Mouse (Mus musculus) embryonic facial prominence, embryonic 13.5 days (tissue): ENCODE results near the gene BC004004. TPM values are rescaled to one million over a fixed set of nuclear protein-coding genes. Genes with fewer than 3 reads are reported as not detected.

ENCODE experiments used
- ATAC-seq: fragments of 200-750 bp; cut with Nextera tagmentation; 2 replicates; pipeline ENCODE4 v1.8.0; 2017; ENCODE audit warnings: low read depth; ENCODE audit not compliant: insufficient number of reproducible peaks, insufficient read depth, low FRiP score, low TSS enrichment
- H3K27ac ChIP-seq: fragments of 300-500 bp; sonication (generic); 2 replicates; pipeline ENCODE4 v1.5.1; 2015; ENCODE audit warnings: moderate library complexity, mild to moderate bottlenecking, inconsistent platforms
- H3K27me3 ChIP-seq: fragments of 300-500 bp; sonication (generic); 2 replicates; pipeline ENCODE4 v1.6.1; 2015; ENCODE audit warnings: mild to moderate bottlenecking, inconsistent platforms
- H3K36me3 ChIP-seq: fragments of 300-500 bp; sonication (generic); 2 replicates; pipeline ENCODE4 v1.6.1; 2015; ENCODE audit warnings: mild to moderate bottlenecking, inconsistent platforms
- H3K4me1 ChIP-seq: fragments of 300-500 bp; sonication (generic); 2 replicates; pipeline ENCODE4 v1.6.1; 2015; ENCODE audit warnings: inconsistent platforms
- H3K4me2 ChIP-seq: fragments of 300-500 bp; sonication (generic); 2 replicates; pipeline ENCODE4 v1.6.1; 2015; ENCODE audit warnings: moderate library complexity, mild to moderate bottlenecking, inconsistent platforms
- H3K4me3 ChIP-seq: fragments of 300-500 bp; sonication (generic); 2 replicates; pipeline ENCODE4 v1.5.1; 2015; ENCODE audit warnings: mild to moderate bottlenecking, inconsistent platforms
- H3K9ac ChIP-seq: fragments of 300-500 bp; sonication (generic); 2 replicates; pipeline ENCODE4 v1.6.1; 2015; ENCODE audit warnings: mild to moderate bottlenecking, inconsistent platforms
- H3K9me3 ChIP-seq: fragments of 300-500 bp; sonication (generic); 2 replicates; pipeline ENCODE4 v1.6.1; 2016; ENCODE audit warnings: inconsistent platforms
- WGBS: fragments of 180-500 bp; shearing (Covaris S2); methylation state at CpG from one replicate; pipeline ENCODE4 v1.1.7; 2015; ENCODE audit warnings: mixed read lengths; 5-methylcytosine and 5-hydroxymethylcytosine counted together
- polyA plus RNA-seq: library from polyadenylated mRNA; unstranded; fragments of >200 nt; fragmentation: Nextera tagmentation; extraction: Ambion mirVana; gene quantifications from 2 replicates; pipeline ENCODE4 v1.2.1, GENCODE M21; 2015

Gene BC004004
- polyA plus RNA-seq, 1 experiment from 2014 or later, result 66.7 TPM

GRCm38 (mm10) chr17:29327691-29328090 is 59.1 kb downstream of the BC004004 start:
- Histone ChIP-seq H3K4me1 (peaks cover 20% of the 10 kb centered on the region), H3K4me2 (no peak overlapping the region), H3K36me3 (peaks cover 20% of the 10 kb centered on the region), H3K27me3 (peaks cover 44% of the 10 kb centered on the region), H3K27ac (no peak overlapping the region), H3K9ac (no peak overlapping the region), H3K9me3 (no peaks in the 10 kb centered on the region), H3K4me3 (no peak overlapping the region)
- no peak for ATAC-seq
- 76% methylated on average over 9 of the region's 9 CpGs for WGBS

GRCm38 (mm10) chr17:29330221-29330620 is 61.6 kb downstream of the BC004004 start:
- Histone ChIP-seq H3K27me3 (peaks cover 30% of the 10 kb centered on the region), H3K4me3 (no peak overlapping the region), H3K36me3 (peaks cover 41% of the 10 kb centered on the region), H3K27ac (0 out of 2 replicates have a peak overlapping the region, but pooled peaks have one; percentile 22), H3K4me1 (peaks cover 18% of the 10 kb centered on the region), H3K4me2 (no peak overlapping the region), H3K9ac (no peak overlapping the region), H3K9me3 (no peaks in the 10 kb centered on the region)
- WGBS, result 74% methylated on average over 3 of the region's 3 CpGs
- no peak for ATAC-seq

GRCm38 (mm10) chr17:29330671-29331410 is 62.3 kb downstream of the BC004004 start:
- Histone ChIP-seq H3K9me3 (no peaks in the 10 kb centered on the region), H3K27ac (0 out of 2 replicates have a peak overlapping the region, but pooled peaks have one; percentile 22), H3K4me3 (no peak overlapping the region), H3K27me3 (peaks cover 26% of the 10 kb centered on the region), H3K9ac (no peak overlapping the region), H3K36me3 (peaks cover 47% of the 10 kb centered on the region), H3K4me2 (no peak overlapping the region), H3K4me1 (peaks cover 16% of the 10 kb centered on the region)
- WGBS, result 35% methylated on average over 5 of the region's 5 CpGs
- no peak for ATAC-seq

GRCm38 (mm10) chr17:29332186-29332685 is 63.6 kb downstream of the BC004004 start:
- Histone ChIP-seq H3K36me3 (peaks cover 61% of the 10 kb centered on the region), H3K27ac (no peak overlapping the region), H3K4me2 (no peak overlapping the region), H3K9me3 (no peaks in the 10 kb centered on the region), H3K4me1 (peaks cover 2% of the 10 kb centered on the region; the same call in 1 of the 2 replicates), H3K27me3 (peaks cover 12% of the 10 kb centered on the region), H3K9ac (no peak overlapping the region), H3K4me3 (no peak overlapping the region)
- ATAC-seq, result no peak
- 82% methylated on average over 4 of the region's 4 CpGs for WGBS

- Histone ChIP-seq H3K4me2 (no peak overlapping the region), H3K36me3 (peaks cover 89% of the 10 kb centered on the region), H3K27me3 (no peaks in the 10 kb centered on the region), H3K4me1 (peaks cover 18% of the 10 kb centered on the region), H3K9ac (no peak overlapping the region), H3K4me3 (no peak overlapping the region), H3K27ac (no peak overlapping the region), H3K9me3 (no peaks in the 10 kb centered on the region)
- no peak for ATAC-seq
- 95% methylated on average over 19 of the region's 19 CpGs for WGBS
Observed at GRCm38 (mm10) chr17:29336266-29336990, 67.8 kb downstream of the BC004004 start.

- Histone ChIP-seq H3K36me3 (peaks cover 86% of the 10 kb centered on the region), H3K27me3 (no peaks in the 10 kb centered on the region), H3K4me1 (peaks cover 34% of the 10 kb centered on the region), H3K9ac (no peak overlapping the region), H3K9me3 (no peaks in the 10 kb centered on the region), H3K4me3 (no peak overlapping the region), H3K27ac (no peak overlapping the region), H3K4me2 (no peak overlapping the region)
- 89% methylated on average over 9 of the region's 9 CpGs for WGBS
- no peak for ATAC-seq
Observed at GRCm38 (mm10) chr17:29337979-29338823, 69.6 kb downstream of the BC004004 start.

- no peak for ATAC-seq
- Histone ChIP-seq H3K27ac (0 out of 2 replicates have a peak overlapping the region, but pooled peaks have one; percentile 4), H3K4me2 (no peak overlapping the region), H3K36me3 (peaks cover 86% of the 10 kb centered on the region), H3K4me1 (peaks cover 34% of the 10 kb centered on the region), H3K27me3 (no peaks in the 10 kb centered on the region), H3K9ac (0 out of 2 replicates have a peak overlapping the region, but pooled peaks have one; percentile 21), H3K4me3 (no peak overlapping the region), H3K9me3 (no peaks in the 10 kb centered on the region)
- WGBS, result 80% methylated on average over 11 of the region's 11 CpGs
Observed at GRCm38 (mm10) chr17:29339170-29339768, 70.7 kb downstream of the BC004004 start.

DNA sequence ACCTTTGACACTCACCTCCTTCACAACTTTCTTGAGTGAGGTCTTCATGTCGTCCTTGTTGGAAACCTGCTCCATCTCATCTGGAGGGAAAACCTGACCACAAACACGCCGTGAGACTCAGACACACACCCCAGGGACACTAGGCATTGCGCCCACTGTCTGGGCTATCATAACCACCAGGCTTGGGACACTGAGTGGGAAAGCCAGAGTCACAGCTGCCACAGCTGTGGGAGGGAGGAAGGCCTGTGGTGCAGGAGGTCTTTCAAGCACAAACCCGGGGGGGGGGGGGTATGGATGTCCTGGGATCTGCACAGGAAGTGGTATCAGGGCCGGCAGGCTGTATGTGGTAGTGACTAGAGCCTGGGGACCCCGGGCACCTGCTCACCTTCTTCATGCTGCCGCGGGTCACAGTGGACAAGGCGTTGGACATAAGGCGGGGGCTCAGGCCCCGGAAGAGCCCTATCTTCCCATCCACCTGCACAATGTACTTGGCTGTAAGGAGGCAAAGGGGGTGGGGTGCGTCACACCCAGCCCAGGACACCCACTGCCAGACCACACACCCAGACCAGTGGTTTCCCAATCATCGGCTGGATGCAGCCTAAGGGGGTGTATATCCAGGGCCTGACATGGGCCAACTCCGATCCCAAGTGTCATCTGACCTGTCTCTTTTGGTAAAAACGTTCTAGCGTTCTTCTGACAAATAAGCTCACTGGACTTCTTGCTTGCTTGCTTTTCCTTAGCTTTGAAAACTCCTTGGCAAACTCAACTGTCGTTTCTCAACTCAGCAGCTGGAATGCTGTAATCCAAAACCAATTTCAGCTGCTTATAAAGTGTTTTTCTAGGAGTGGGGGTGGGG is 72.0 kb downstream of the BC004004 start:
- Histone ChIP-seq H3K27me3 (no peaks in the 10 kb centered on the region), H3K4me2 (no peak overlapping the region), H3K27ac (peak overlapping the region; percentile 80), H3K9ac (peak overlapping the region; percentile 55; the same call in 1 of the 2 replicates), H3K9me3 (no peaks in the 10 kb centered on the region), H3K4me1 (peaks cover 39% of the 10 kb centered on the region), H3K36me3 (peaks cover 83% of the 10 kb centered on the region), H3K4me3 (no peak overlapping the region)
- ATAC-seq, result no peak; the same call in 1 of the 2 replicates
- WGBS, result 70% methylated on average over 18 of the region's 18 CpGs

DNA sequence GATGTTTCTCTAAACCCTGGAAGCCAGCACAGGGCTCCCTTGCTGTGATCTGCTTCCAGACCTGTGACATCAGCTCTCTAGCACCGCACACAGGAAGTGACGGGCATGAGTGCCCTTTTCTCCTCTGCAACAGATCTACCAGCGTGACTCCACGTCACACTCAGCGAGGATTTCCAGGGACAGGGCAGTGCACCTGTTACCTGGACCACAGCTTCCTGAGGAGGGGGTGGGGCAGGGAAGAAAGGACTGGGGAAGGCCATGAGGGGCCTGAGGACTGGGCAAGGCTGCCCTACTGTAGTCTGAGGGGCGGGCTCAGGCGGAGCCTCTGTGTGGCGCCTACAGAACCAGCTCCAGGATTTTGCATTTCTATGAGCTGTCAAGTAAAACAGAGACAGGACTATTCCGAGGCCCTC is 73.0 kb downstream of the BC004004 start:
- Histone ChIP-seq H3K27ac (peak overlapping the region; percentile 80), H3K4me1 (peaks cover 49% of the 10 kb centered on the region), H3K4me3 (no peak overlapping the region), H3K9me3 (no peaks in the 10 kb centered on the region), H3K9ac (0 out of 2 replicates have a peak overlapping the region, but pooled peaks have one; percentile 32), H3K4me2 (peak overlapping the region; percentile 22; the same call in 1 of the 2 replicates), H3K27me3 (no peaks in the 10 kb centered on the region), H3K36me3 (peaks cover 74% of the 10 kb centered on the region)
- WGBS, result 22% methylated on average over 9 of the region's 9 CpGs
- ATAC-seq, result no peak
